20 mouse cellular contexts compared by ENCODE assay signal in genomic region chr9:10232066-10232465, GRCm38 (mm10).
"Had no signal": no experiment of that assay in that cellular context is flagged by ENCODE, and none has a peak within 500 bp of the region (broad histone marks: within the 10 kb centered on the region; RNA-seq: fewer than 3 reads in every experiment).

No protein-coding gene starts in this region.

- H3K4me1 ChIP-seq: limb, embryonic 12.5 days; limb, embryonic 15.5 days; neural tube, embryonic 12.5 days; neural tube, embryonic 15.5 days had no signal

- H3K27me3 ChIP-seq: limb, embryonic 12.5 days; limb, embryonic 15.5 days; midbrain, embryonic 12.5 days; neural tube, embryonic 12.5 days; neural tube, embryonic 15.5 days had no signal

- DNase-seq: kidney, adult 18-20 months; kidney, adult 9 months; kidney, postnatal 14 days; kidney, postnatal 4 days; left cerebral cortex, postnatal 4 days; liver, postnatal 0 days; lung, embryonic 14.5 days; lung, postnatal 4 days; right cerebral cortex, adult 18-20 months; right cerebral cortex, postnatal 14 days; right cerebral cortex, postnatal 4 days; thymus, postnatal 25 days had no signal

- H3K27ac ChIP-seq: limb, embryonic 12.5 days; limb, embryonic 15.5 days; liver, embryonic 14.5 days; midbrain, embryonic 12.5 days; neural tube, embryonic 12.5 days; neural tube, embryonic 15.5 days had no signal

- H3K9me3 ChIP-seq: limb, embryonic 12.5 days; limb, embryonic 15.5 days; midbrain, embryonic 12.5 days; neural tube, embryonic 12.5 days; neural tube, embryonic 15.5 days had no signal

- H3K36me3 ChIP-seq: limb, embryonic 12.5 days; limb, embryonic 15.5 days; midbrain, embryonic 12.5 days; neural tube, embryonic 12.5 days; neural tube, embryonic 15.5 days had no signal

- H3K4me3 ChIP-seq: limb, embryonic 12.5 days; limb, embryonic 15.5 days; midbrain, embryonic 12.5 days; neural tube, embryonic 12.5 days; neural tube, embryonic 15.5 days had no signal

- H3K4me2 ChIP-seq: limb, embryonic 12.5 days; limb, embryonic 15.5 days; liver, embryonic 11.5 days; lung, embryonic 14.5 days; midbrain, embryonic 12.5 days; neural tube, embryonic 12.5 days; neural tube, embryonic 15.5 days had no signal

- ATAC-seq: liver, postnatal 0 days; lung, postnatal 0 days had no signal

- H3K9ac ChIP-seq: limb, embryonic 12.5 days; limb, embryonic 15.5 days; liver, embryonic 14.5 days; liver, postnatal 0 days; lung, embryonic 14.5 days; midbrain, embryonic 12.5 days; neural tube, embryonic 12.5 days; neural tube, embryonic 15.5 days had no signal
